Mouse (Mus musculus) stomach, embryonic 15.5 days (tissue): ENCODE data around the gene Mrpl53. TPM values are rescaled to one million over a fixed set of nuclear protein-coding genes. Genes with fewer than 3 reads are reported as not detected.

Experiments
- microRNA counts: library from miRNA; unstranded; fragments of <30 nt; microRNA quantifications from one replicate; lab custom pipeline; 2016
- microRNA-seq: library from miRNA; unstranded; fragments of <30 nt; microRNA quantifications from one replicate; pipeline ENCODE4, GENCODE M21; 2016
- polyA plus RNA-seq: library from polyadenylated mRNA; unstranded; fragments of >200 nt; fragmentation: Nextera tagmentation; extraction: Ambion mirVana; gene quantifications from 2 replicates; pipeline ENCODE4 v1.2.1, GENCODE M21; 2015

The Mrpl53 gene
- polyA plus RNA-seq, 1 experiment from 2014 or later = 136 TPM

MicroRNAs encoded within 50 kb of the gene (microRNA counts, 519-probe panel; counts per million panel counts)
- 1,945 counts per million, percentile 21 among the panel's probes with 10 or more counts for microRNA mmu-miR-3470a+mmu-miR-3470b (lab: Ali Mortazavi, UCI)

Small RNAs within 50 kb of the gene (microRNA-seq; reads per million reads assigned to microRNA genes)
- gene Mir3470a = not detected

Other genes with a start within 250 kb of the Mrpl53 start
- gene Sema4f, start 169.3 kb upstream of the Mrpl53 start, polyA plus RNA-seq = 2.0 and 2.1 TPM in 2 replicates
- gene M1ap, start 162.1 kb upstream of the Mrpl53 start, polyA plus RNA-seq = 0.84 and 1.2 TPM in 2 replicates
- gene Dok1, start 75.6 kb upstream of the Mrpl53 start, polyA plus RNA-seq = 11.9 and 14.3 TPM in 2 replicates
- gene Loxl3, start 74.9 kb upstream of the Mrpl53 start, polyA plus RNA-seq = 14.2 and 16.2 TPM in 2 replicates
- gene Aup1, start 54.5 kb upstream of the Mrpl53 start, polyA plus RNA-seq = 211 and 212 TPM in 2 replicates
- gene Htra2, start 53.8 kb upstream of the Mrpl53 start, polyA plus RNA-seq = 86.6 and 94.1 TPM in 2 replicates
- 5.4 and 7.1 TPM in 2 replicates for gene Dqx1, start 51.2 kb upstream of the Mrpl53 start, polyA plus RNA-seq
- 7.5 and 9.3 TPM in 2 replicates for gene Tlx2, start 38.7 kb upstream of the Mrpl53 start, polyA plus RNA-seq
- 29.6 and 34.6 TPM in 2 replicates for gene Pcgf1, start 31.2 kb upstream of the Mrpl53 start, polyA plus RNA-seq
- 0.59 and 0.63 TPM in 2 replicates for gene Lbx2, start 22.7 kb upstream of the Mrpl53 start, polyA plus RNA-seq
- gene Ccdc142, start 7.4 kb upstream of the Mrpl53 start, polyA plus RNA-seq = 2.5 and 3.6 TPM in 2 replicates
- 2.7 and 2.8 TPM in 2 replicates for gene Gm42688, start 7.4 kb upstream of the Mrpl53 start, polyA plus RNA-seq
- 53.6 and 58.0 TPM in 2 replicates for gene Mogs, start 6.5 kb downstream of the Mrpl53 start, polyA plus RNA-seq
- 91.5 and 101 TPM in 2 replicates for gene Wbp1, start 12.5 kb downstream of the Mrpl53 start, polyA plus RNA-seq
- gene Ino80b, start 16.4 kb downstream of the Mrpl53 start, polyA plus RNA-seq = 11.3 and 11.4 TPM in 2 replicates
- 31.3 and 31.9 TPM in 2 replicates for gene Rtkn, start 26.4 kb downstream of the Mrpl53 start, polyA plus RNA-seq
- 3.6 and 5.1 TPM in 2 replicates for gene Wdr54, start 47.4 kb downstream of the Mrpl53 start, polyA plus RNA-seq
- gene 1700003E16Rik, start 47.4 kb downstream of the Mrpl53 start, polyA plus RNA-seq = 2.3 and 2.7 TPM in 2 replicates
- gene Dctn1, start 56.9 kb downstream of the Mrpl53 start, polyA plus RNA-seq = 84.7 and 86.1 TPM in 2 replicates
- gene Slc4a5, start 110.8 kb downstream of the Mrpl53 start, polyA plus RNA-seq = 0.26 and 0.40 TPM in 2 replicates
- gene Mthfd2, start 216.9 kb downstream of the Mrpl53 start, polyA plus RNA-seq = 33.7 and 42.0 TPM in 2 replicates
- gene Mob1a, start 217.0 kb downstream of the Mrpl53 start, polyA plus RNA-seq = 63.5 and 64.5 TPM in 2 replicates
- gene Bola3, start 240.1 kb downstream of the Mrpl53 start, polyA plus RNA-seq = 149 and 164 TPM in 2 replicates